Mouse (Mus musculus) kidney, adult 8-10 months (tissue): ENCODE measurements around the gene Gm29554.
"Not testable (repeated sequence)": the region's sequence is repeated elsewhere in the genome, so short reads cannot be mapped to it uniquely, and the experiment has no call there.

Source experiments
- DNase-seq, 2 experiments: peaks; one replicate each; pipeline ENCODE4 v3.0.0; 2022

Gm29554 gene

DNA sequence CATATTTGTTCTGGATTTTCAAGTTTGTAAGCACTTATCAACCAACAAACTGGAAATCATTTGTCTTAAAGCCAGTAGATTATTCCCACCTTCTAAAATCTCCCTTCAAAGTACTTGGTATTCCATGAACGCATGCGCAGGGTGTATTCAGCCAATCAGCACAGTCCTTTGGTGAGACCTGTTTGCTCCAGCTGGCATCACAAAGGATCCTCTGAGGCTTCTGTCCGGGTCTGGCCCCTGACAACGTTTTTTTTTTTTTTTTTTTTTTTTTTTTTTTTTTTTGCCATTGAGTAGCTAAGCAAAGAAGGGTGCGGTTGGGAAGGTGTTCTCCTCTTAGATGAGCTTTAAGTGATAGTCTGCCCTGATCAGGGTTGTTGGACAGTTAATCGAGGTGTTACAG is at the start of gene Gm29554:
Gm29554 (plus strand) TSS at position 301 of the 400 bp plus-strand sequence.
- DNase-seq, result not testable (repeated sequence)
